Comparison of ENCODE assay signal across 29 mouse cellular contexts in genomic region chr8:46570673-46571072, GRCm38 (mm10). TPM values are rescaled to one million over a fixed set of nuclear protein-coding genes. Genes with fewer than 3 reads are reported as not detected.
DNase-seq lines count a peak whose midpoint lies in the region; ATAC-seq and TF ChIP-seq lines count a peak whose summit lies in the region.
"Had no signal": no experiment of that assay in that cellular context is flagged by ENCODE, and none has a peak within 500 bp of the region (broad histone marks: within the 10 kb centered on the region; RNA-seq: fewer than 3 reads in every experiment).

No protein-coding gene starts in this region.

- H3K27ac ChIP-seq in heart, embryonic 11.5 days (ENCODE audit: low read depth, low read length) = no peak overlapping the region
- no peak overlapping the region for H3K27ac ChIP-seq in lung, embryonic 14.5 days (ENCODE audit: low read depth)
- no peak overlapping the region for H3K27ac ChIP-seq in intestine, embryonic 15.5 days
- H3K27ac ChIP-seq in stomach, embryonic 16.5 days (ENCODE audit: low read length) = 0 out of 2 replicates have a peak overlapping the region, but pooled peaks have one; percentile 62
- H3K27ac ChIP-seq in hindbrain, embryonic 12.5 days = no peak overlapping the region
- H3K27ac ChIP-seq: embryonic facial prominence, embryonic 13.5 days; forebrain, embryonic 13.5 days; gastrocnemius, adult 2 months; hindbrain, embryonic 14.5 days; kidney, embryonic 15.5 days; macrophage; midbrain, embryonic 15.5 days; neural tube, embryonic 12.5 days had no signal

- H3K9ac ChIP-seq in heart, embryonic 11.5 days (ENCODE audit: low read depth, low read length) = no peak overlapping the region
- H3K9ac ChIP-seq in lung, embryonic 14.5 days = no peak overlapping the region
- H3K9ac ChIP-seq in intestine, embryonic 15.5 days = no peak overlapping the region
- H3K9ac ChIP-seq in stomach, embryonic 16.5 days (ENCODE audit: low read length) = no peak overlapping the region
- H3K9ac ChIP-seq in hindbrain, embryonic 12.5 days = no peak overlapping the region
- H3K9ac ChIP-seq: embryonic facial prominence, embryonic 13.5 days; forebrain, embryonic 13.5 days; hindbrain, embryonic 14.5 days; kidney, embryonic 15.5 days; liver, postnatal 0 days; midbrain, embryonic 15.5 days; neural tube, embryonic 12.5 days; stomach, embryonic 15.5 days had no signal

- DNase-seq in heart, postnatal 10 days = peak; percentile 42
- DNase-seq in lung, embryonic 14.5 days = peak; percentile 43
- DNase-seq in lung, adult 18-20 months = no peak
- DNase-seq: adrenal gland, postnatal 10 days; B cell, adult 2 months; cerebellum, adult 18-20 months; cerebellum, postnatal 14 days; gastrocnemius, adult 2 months; kidney, postnatal 4 days; liver, postnatal 0 days; thymus, adult 2 months; thymus, postnatal 4 days had no signal

- H3K27me3 ChIP-seq in heart, embryonic 11.5 days (ENCODE audit: control insufficient read depth, insufficient read depth, low read length) = no peaks in the 10 kb centered on the region
- H3K27me3 ChIP-seq in lung, embryonic 14.5 days (ENCODE audit: insufficient read depth, low read length) = no peaks in the 10 kb centered on the region
- no peaks in the 10 kb centered on the region for H3K27me3 ChIP-seq in intestine, embryonic 15.5 days (replicated peaks)
- H3K27me3 ChIP-seq in stomach, embryonic 16.5 days (ENCODE audit: control insufficient read depth, insufficient read depth, low read length) = no peaks in the 10 kb centered on the region
- no peaks in the 10 kb centered on the region for H3K27me3 ChIP-seq in hindbrain, embryonic 12.5 days
- H3K27me3 ChIP-seq: CH12.LX; embryonic facial prominence, embryonic 13.5 days; forebrain, embryonic 13.5 days; kidney, embryonic 15.5 days; midbrain, embryonic 15.5 days; neural tube, embryonic 12.5 days; Patski; stomach, embryonic 15.5 days had no signal

- H3K4me2 ChIP-seq in heart, embryonic 11.5 days = no peak overlapping the region
- no peak overlapping the region for H3K4me2 ChIP-seq in lung, embryonic 14.5 days
- no peak overlapping the region for H3K4me2 ChIP-seq in intestine, embryonic 15.5 days (replicated peaks)
- no peak overlapping the region for H3K4me2 ChIP-seq in stomach, embryonic 16.5 days (ENCODE audit: low read depth, low read length)
- no peak overlapping the region for H3K4me2 ChIP-seq in hindbrain, embryonic 12.5 days (replicated peaks)
- H3K4me2 ChIP-seq: embryonic facial prominence, embryonic 13.5 days; forebrain, embryonic 13.5 days; hindbrain, embryonic 14.5 days; kidney, embryonic 15.5 days; midbrain, embryonic 15.5 days; neural tube, embryonic 12.5 days; stomach, embryonic 15.5 days had no signal

- H3K36me3 ChIP-seq in heart, embryonic 11.5 days (ENCODE audit: control insufficient read depth, insufficient read depth, low read length) = peaks cover 6% of the 10 kb centered on the region; the same call in 1 of the 2 replicates
- H3K36me3 ChIP-seq in lung, embryonic 14.5 days (ENCODE audit: insufficient read depth) = peaks cover 42% of the 10 kb centered on the region
- H3K36me3 ChIP-seq in intestine, embryonic 15.5 days = peaks cover 6% of the 10 kb centered on the region; the same call in 1 of the 2 replicates
- H3K36me3 ChIP-seq in stomach, embryonic 16.5 days (ENCODE audit: control insufficient read depth, insufficient read depth, low read length) = no peaks in the 10 kb centered on the region
- peaks cover 22% of the 10 kb centered on the region for H3K36me3 ChIP-seq in hindbrain, embryonic 12.5 days
- H3K36me3 ChIP-seq: midbrain, embryonic 15.5 days had no signal

- H3K9me3 ChIP-seq in heart, embryonic 11.5 days (replicated peaks; ENCODE audit: control insufficient read depth, low read length) = no peaks in the 10 kb centered on the region
- no peaks in the 10 kb centered on the region for H3K9me3 ChIP-seq in lung, embryonic 14.5 days (ENCODE audit: low read depth, low read length)
- no peaks in the 10 kb centered on the region for H3K9me3 ChIP-seq in intestine, embryonic 15.5 days
- H3K9me3 ChIP-seq in stomach, embryonic 16.5 days (replicated peaks; ENCODE audit: control insufficient read depth, low read length) = no peaks in the 10 kb centered on the region
- H3K9me3 ChIP-seq in hindbrain, embryonic 12.5 days (replicated peaks) = no peaks in the 10 kb centered on the region
- H3K9me3 ChIP-seq: embryonic facial prominence, embryonic 13.5 days; forebrain, embryonic 13.5 days; G1E; kidney, embryonic 15.5 days; midbrain, embryonic 15.5 days; neural tube, embryonic 12.5 days; stomach, embryonic 15.5 days had no signal

- intact Hi-C loops in heart, postnatal 10 days (cut with DNase I) = no loop called here

- WGBS in heart, embryonic 11.5 days (ENCODE audit: insufficient replicate concordance) = 88% methylated on average over 11 of the region's 14 CpGs
- WGBS in lung, embryonic 14.5 days = 78% methylated on average over 11 of the region's 14 CpGs
- 65% methylated on average over 10 of the region's 14 CpGs for WGBS in intestine, embryonic 15.5 days
- 68% methylated on average over 8 of the region's 14 CpGs for WGBS in stomach, embryonic 16.5 days
- 93% methylated on average over 10 of the region's 14 CpGs for WGBS in hindbrain, embryonic 12.5 days

- no peak for TF ChIP-seq CTCF in lung, embryonic 14.5 days (IDR thresholded peaks at IDR 0.05; ENCODE audit: low read depth)

- H3K4me3 ChIP-seq in heart, embryonic 11.5 days (ENCODE audit: low read depth, low read length) = no peak overlapping the region
- H3K4me3 ChIP-seq in lung, embryonic 14.5 days (ENCODE audit: low read depth, low read length) = no peak overlapping the region
- no peak overlapping the region for H3K4me3 ChIP-seq in intestine, embryonic 15.5 days (replicated peaks)
- no peak overlapping the region for H3K4me3 ChIP-seq in stomach, embryonic 16.5 days (replicated peaks; ENCODE audit: low read length)
- H3K4me3 ChIP-seq in hindbrain, embryonic 12.5 days = no peak overlapping the region
- H3K4me3 ChIP-seq: embryonic facial prominence, embryonic 13.5 days; forebrain, embryonic 13.5 days; gastrocnemius, adult 2 months; kidney, embryonic 15.5 days; midbrain, embryonic 15.5 days; neural tube, embryonic 12.5 days; stomach, embryonic 15.5 days had no signal

- ATAC-seq in heart, embryonic 11.5 days (replicated peaks; ENCODE audit: insufficient number of reproducible peaks, low FRiP score, low TSS enrichment) = no peak
- peak; percentile 33; the same call in 1 of the 2 replicates for ATAC-seq in lung, embryonic 14.5 days (ENCODE audit: insufficient read depth)
- peak; percentile 41; the same call in 1 of the 2 replicates for ATAC-seq in intestine, embryonic 15.5 days
- peak; percentile 69; the same call in 1 of the 2 replicates for ATAC-seq in stomach, embryonic 16.5 days (ENCODE audit: insufficient read depth, low FRiP score)
- ATAC-seq in hindbrain, embryonic 12.5 days (ENCODE audit: low FRiP score) = no peak
- ATAC-seq: activated CD4-positive, CD25-positive, alpha-beta regulatory T cell, adult 4 months; forebrain, embryonic 13.5 days; inflammation-experienced regulatory T-cells, adult 6 months; liver, postnatal 0 days; midbrain, embryonic 15.5 days; Patski had no signal

- no peaks in the 10 kb centered on the region for H3K4me1 ChIP-seq in heart, embryonic 11.5 days (ENCODE audit: control insufficient read depth, insufficient read depth, low read length)
- no peaks in the 10 kb centered on the region; the same call in 1 of the 2 replicates for H3K4me1 ChIP-seq in lung, embryonic 14.5 days (ENCODE audit: insufficient read depth)
- peaks cover 9% of the 10 kb centered on the region for H3K4me1 ChIP-seq in intestine, embryonic 15.5 days (replicated peaks)
- H3K4me1 ChIP-seq in stomach, embryonic 16.5 days (ENCODE audit: control insufficient read depth, insufficient read depth, low read length) = no peaks in the 10 kb centered on the region
- H3K4me1 ChIP-seq in hindbrain, embryonic 12.5 days = no peaks in the 10 kb centered on the region
- H3K4me1 ChIP-seq: embryonic facial prominence, embryonic 13.5 days; forebrain, embryonic 13.5 days; kidney, embryonic 15.5 days; midbrain, embryonic 15.5 days; neural tube, embryonic 12.5 days; stomach, embryonic 15.5 days had no signal

RNA-seq across cellular contexts. Expression of gene Cenpu, which starts 18.8 kb away (rescaled TPM):
- 1 to 10 TPM; 3.0 to 4.6 TPM for total RNA-seq in heart, postnatal 10 days (2021)
- 14.9 and 18.4 TPM in 2 replicates for polyA plus RNA-seq in heart, embryonic 11.5 days (2014; fragmentation: Nextera tagmentation; extraction: Ambion mirVana)
- 24.5 and 25.6 TPM in 2 replicates for polyA plus RNA-seq in lung, embryonic 14.5 days (2014; fragmentation: Nextera tagmentation; extraction: Ambion mirVana)
- 10.8 and 13.9 TPM in 2 replicates for polyA plus RNA-seq in intestine, embryonic 15.5 days (2015; fragmentation: Nextera tagmentation; extraction: Ambion mirVana)
- 11.2 and 15.1 TPM in 2 replicates for polyA plus RNA-seq in stomach, embryonic 16.5 days (2015; fragmentation: Nextera tagmentation; extraction: Ambion mirVana)
- 16.2 and 18.1 TPM in 2 replicates for polyA plus RNA-seq in hindbrain, embryonic 12.5 days (2016; fragmentation: Nextera tagmentation; extraction: Ambion mirVana)

RNA-seq across cellular contexts. Expression of gene Primpol, which starts 46.3 kb away (rescaled TPM):
- total RNA-seq in heart, postnatal 10 days (2021) = 1 to 10 TPM; 3.7 to 6.5 TPM
- polyA plus RNA-seq in heart, embryonic 11.5 days (2014; fragmentation: Nextera tagmentation; extraction: Ambion mirVana) = 9.7 and 10.8 TPM in 2 replicates
- 11.2 and 11.4 TPM in 2 replicates for polyA plus RNA-seq in lung, embryonic 14.5 days (2014; fragmentation: Nextera tagmentation; extraction: Ambion mirVana)
- polyA plus RNA-seq in intestine, embryonic 15.5 days (2015; fragmentation: Nextera tagmentation; extraction: Ambion mirVana) = 13.4 and 14.8 TPM in 2 replicates
- 13.1 and 14.6 TPM in 2 replicates for polyA plus RNA-seq in stomach, embryonic 16.5 days (2015; fragmentation: Nextera tagmentation; extraction: Ambion mirVana)
- 8.4 and 14.4 TPM in 2 replicates for polyA plus RNA-seq in hindbrain, embryonic 12.5 days (2016; fragmentation: Nextera tagmentation; extraction: Ambion mirVana)

RNA-seq across cellular contexts. Expression of gene Casp3, which starts 46.4 kb away (rescaled TPM):
- 10 to 100 TPM; 15.8 to 18.7 TPM for total RNA-seq in heart, postnatal 10 days (2021)
- 49.2 and 59.2 TPM in 2 replicates for polyA plus RNA-seq in heart, embryonic 11.5 days (2014; fragmentation: Nextera tagmentation; extraction: Ambion mirVana)
- 84.1 and 86.7 TPM in 2 replicates for polyA plus RNA-seq in lung, embryonic 14.5 days (2014; fragmentation: Nextera tagmentation; extraction: Ambion mirVana)
- 54.4 and 69.0 TPM in 2 replicates for polyA plus RNA-seq in intestine, embryonic 15.5 days (2015; fragmentation: Nextera tagmentation; extraction: Ambion mirVana)
- 59.8 and 65.4 TPM in 2 replicates for polyA plus RNA-seq in stomach, embryonic 16.5 days (2015; fragmentation: Nextera tagmentation; extraction: Ambion mirVana)
- polyA plus RNA-seq in hindbrain, embryonic 12.5 days (2016; fragmentation: Nextera tagmentation; extraction: Ambion mirVana) = 168 and 188 TPM in 2 replicates

Comparison
In these comparisons a context has a peak if more than half of its experiments do, and no peak if none do; other contexts are left out.
1. DNase-seq: peak in heart, postnatal 10 days (2 of 2) and lung, embryonic 14.5 days (single experiment); none in lung, adult 18-20 months (0 of 2).
2. ATAC-seq: peak in lung, embryonic 14.5 days (single experiment), intestine, embryonic 15.5 days (single experiment) and stomach, embryonic 16.5 days (single experiment); none in heart, embryonic 11.5 days (single experiment) and hindbrain, embryonic 12.5 days (single experiment).